Mouse (Mus musculus): ENCODE data around the gene Synpo2. TPM values are rescaled to one million over a fixed set of nuclear protein-coding genes. Genes with fewer than 3 reads are reported as not detected.
"Not testable (repeated sequence)": the region's sequence is repeated elsewhere in the genome, so short reads cannot be mapped to it uniquely, and the experiment has no call there.

Gene Synpo2
- total RNA-seq, 2 experiments from 2014 or later, result 1.8 to 3.0 TPM

- DNase-seq (ENCODE audit: low spot score in 2 of 2), result no peak
- intact Hi-C loops (cut with DNase I), result no loop called here
These were observed 90.0 kb downstream of the Synpo2 start for GRCm38 (mm10) chr3:123145942-123146341.

GRCm38 (mm10) chr3:123143412-123143811 lies 92.5 kb downstream of the Synpo2 start:
- intact Hi-C loops (cut with DNase I), result no loop called here
- DNase-seq (ENCODE audit: low spot score in 2 of 2), result no peak

GRCm38 (mm10) chr3:123142298-123142697 lies 93.7 kb downstream of the Synpo2 start:
- no peak for DNase-seq (ENCODE audit: low spot score in 2 of 2)
- intact Hi-C loops (cut with DNase I), result no loop called here

GRCm38 (mm10) chr3:123141069-123141468 lies 94.9 kb downstream of the Synpo2 start:
- intact Hi-C loops (cut with DNase I), result no loop called here
- no peak for DNase-seq (ENCODE audit: low spot score in 2 of 2)

GRCm38 (mm10) chr3:123140134-123140533 lies 95.8 kb downstream of the Synpo2 start:
- DNase-seq (ENCODE audit: low spot score in 2 of 2), result no peak
- intact Hi-C loops (cut with DNase I), result no loop called here

GRCm38 (mm10) chr3:123139619-123140018 lies 96.3 kb downstream of the Synpo2 start:
- DNase-seq (ENCODE audit: low spot score in 2 of 2), result no peak
- intact Hi-C loops (cut with DNase I), result no loop called here

GRCm38 (mm10) chr3:123138274-123139003 lies 97.5 kb downstream of the Synpo2 start:
- intact Hi-C loops (cut with DNase I), result no loop called here
- DNase-seq (ENCODE audit: low spot score in 2 of 2), result peak; percentile 46 to 47

GRCm38 (mm10) chr3:123132101-123132500 lies 103.8 kb downstream of the Synpo2 start:
- no peak for DNase-seq (ENCODE audit: low spot score in 2 of 2)
- intact Hi-C loops (cut with DNase I), result no loop called here

- no peak for DNase-seq (ENCODE audit: low spot score in 2 of 2)
- intact Hi-C loops (cut with DNase I), result no loop called here
These were observed 104.7 kb downstream of the Synpo2 start for GRCm38 (mm10) chr3:123131151-123131756.

- no peak for DNase-seq (ENCODE audit: low spot score in 2 of 2)
- intact Hi-C loops (cut with DNase I), result no loop called here
These were observed 105.4 kb downstream of the Synpo2 start for GRCm38 (mm10) chr3:123130314-123131150.

GRCm38 (mm10) chr3:123128781-123129180 lies 107.2 kb downstream of the Synpo2 start:
- peak in 1 of 2 experiments; percentile 34 for DNase-seq (ENCODE audit: low spot score in 2 of 2)
- intact Hi-C loops (cut with DNase I), result no loop called here

- intact Hi-C loops (cut with DNase I), result no loop called here
- no peak for DNase-seq (ENCODE audit: low spot score in 2 of 2)
These were observed 107.9 kb downstream of the Synpo2 start for GRCm38 (mm10) chr3:123128091-123128490.

GRCm38 (mm10) chr3:123126741-123127140 lies 109.2 kb downstream of the Synpo2 start:
- DNase-seq (ENCODE audit: low spot score in 2 of 2); intact Hi-C loops (cut with DNase I): not testable (repeated sequence)

- no peak for DNase-seq (ENCODE audit: low spot score in 2 of 2)
- intact Hi-C loops (cut with DNase I), result loop anchor here (5.0 kb wide), 1 partner anchor 33 kb away; no protein-coding TSS in a partner anchor
These were observed 112.1 kb downstream of the Synpo2 start for GRCm38 (mm10) chr3:123123817-123124216.

- DNase-seq (ENCODE audit: low spot score in 2 of 2), result no peak
- intact Hi-C loops (cut with DNase I), result loop anchor here (5.0 kb wide), 1 partner anchor 35 kb away; no protein-coding TSS in a partner anchor
These were observed 113.6 kb downstream of the Synpo2 start for GRCm38 (mm10) chr3:123122151-123123030.

GRCm38 (mm10) chr3:123116903-123117302 lies 119.0 kb downstream of the Synpo2 start:
- intact Hi-C loops (cut with DNase I), result no loop called here
- DNase-seq (ENCODE audit: low spot score in 2 of 2), result no peak

GRCm38 (mm10) chr3:123115770-123116527 lies 120.0 kb downstream of the Synpo2 start:
- intact Hi-C loops (cut with DNase I), result no loop called here
- DNase-seq (ENCODE audit: low spot score in 2 of 2), result peak; percentile 23 to 26

- no peak for DNase-seq (ENCODE audit: low spot score in 2 of 2)
These were observed 121.8 kb downstream of the Synpo2 start for GRCm38 (mm10) chr3:123114001-123114635.

More at GRCm38 (mm10) chr3:123114001-123114635, 121.8 kb downstream of the Synpo2 start:
- intact Hi-C loops (cut with DNase I), result no loop called here
